Mouse (Mus musculus) layer of hippocampus, adult 6 months (tissue): ENCODE data around the gene Cacna2d1. TPM values are rescaled to one million over a fixed set of nuclear protein-coding genes. Genes with fewer than 3 reads are reported as not detected.

Experiments used
- long read RNA-seq, 2 experiments: library from polyadenylated mRNA; unstranded; transcript quantifications; one replicate each; pipeline ENCODE4 v2.0.0; 2019 to 2020
- polyA plus RNA-seq: library from polyadenylated mRNA; unstranded; fragments of <200 nt; fragmentation: Nextera tagmentation; gene quantifications from 2 replicates; pipeline ENCODE4 v1.2.3, GENCODE M21; 2021

Cacna2d1 gene
- polyA plus RNA-seq, result 18.9 and 23.0 TPM in 2 replicates
- long read RNA-seq, experiment 1, partial matches to known transcripts, result 31 of 64 reads
- long read RNA-seq, experiment 1, other reads (novel, unspliced or antisense), result 33 of 64 reads
- long read RNA-seq, experiment 2, partial matches to known transcripts, result 15 of 53 reads
- long read RNA-seq, experiment 2, other reads (novel, unspliced or antisense), result 38 of 53 reads

GRCm38 (mm10) chr5:15934376-15935233 is at the start of gene Cacna2d1:
Gene Cacna2d1 (plus strand): TSS chr5:15934691.

Other genes starting within 250 kb of the Cacna2d1 start
- not detected in 2 replicates for gene Speer4c, start 220.4 kb upstream of the Cacna2d1 start, polyA plus RNA-seq